Mouse (Mus musculus) lung, embryonic 15.5 days (tissue): Measurements from ENCODE around the gene Kctd10. TPM values are rescaled to one million over a fixed set of nuclear protein-coding genes. Genes with fewer than 3 reads are reported as not detected.

Experiments used
- ATAC-seq: fragments of 200-750 bp; cut with Nextera tagmentation; 2 replicates; pipeline ENCODE4 v1.8.0; 2017; ENCODE audit warnings: moderate number of reproducible peaks, borderline replicate concordance; ENCODE audit not compliant: low FRiP score, low TSS enrichment; ENCODE audit errors: extremely low read depth
- H3K27ac ChIP-seq: fragments of 300-500 bp; sonication (generic); 2 replicates; pipeline ENCODE4 v1.5.1; 2015; ENCODE audit warnings: moderate library complexity, mild to moderate bottlenecking, inconsistent platforms
- H3K27me3 ChIP-seq: fragments of 300-500 bp; sonication (generic); 2 replicates; pipeline ENCODE4 v1.6.1; 2015; ENCODE audit warnings: inconsistent platforms
- H3K36me3 ChIP-seq: fragments of 300-500 bp; sonication (generic); 2 replicates; pipeline ENCODE4 v1.6.1; 2015; ENCODE audit warnings: inconsistent platforms
- H3K4me1 ChIP-seq: fragments of 300-500 bp; sonication (generic); 2 replicates; pipeline ENCODE4 v1.6.1; 2015; ENCODE audit warnings: inconsistent platforms
- H3K4me2 ChIP-seq: fragments of 300-500 bp; sonication (generic); 2 replicates; pipeline ENCODE4 v1.6.1; 2015; ENCODE audit warnings: inconsistent platforms, mild to moderate bottlenecking, moderate library complexity
- H3K4me3 ChIP-seq: fragments of 300-500 bp; sonication (generic); 2 replicates; pipeline ENCODE4 v1.5.1; 2015; ENCODE audit warnings: mild to moderate bottlenecking, inconsistent platforms
- H3K9ac ChIP-seq: fragments of 300-500 bp; sonication (generic); 2 replicates; pipeline ENCODE4 v1.6.1; 2015; ENCODE audit warnings: inconsistent platforms
- H3K9me3 ChIP-seq: fragments of 300-500 bp; sonication (generic); 2 replicates; pipeline ENCODE4 v1.6.1; 2016; ENCODE audit warnings: inconsistent platforms
- WGBS: fragments of 180-500 bp; shearing (Covaris S2); methylation state at CpG from one replicate; pipeline ENCODE4 v1.1.7; 2015; 5-methylcytosine and 5-hydroxymethylcytosine counted together
- polyA plus RNA-seq: library from polyadenylated mRNA; unstranded; fragments of >200 nt; fragmentation: Nextera tagmentation; extraction: Ambion mirVana; gene quantifications from 2 replicates; pipeline ENCODE4 v1.2.1, GENCODE M21; 2015

Gene Kctd10
- polyA plus RNA-seq, 1 experiment from 2014 or later = 176 TPM

GRCm38 (mm10) chr5:114412361-114412998 lies 32.2 kb upstream of the Kctd10 start:
- H3K4me2 ChIP-seq = no peak overlapping the region
- WGBS = 27% methylated on average over 23 of the region's 23 CpGs
- H3K4me1 ChIP-seq = peaks cover 34% of the 10 kb centered on the region
- H3K27ac ChIP-seq = peak overlapping the region; percentile 78
- H3K9ac ChIP-seq = no peak overlapping the region
- H3K27me3 ChIP-seq = no peaks in the 10 kb centered on the region
- peak; percentile 28 for ATAC-seq
- no peaks in the 10 kb centered on the region for H3K9me3 ChIP-seq
- peaks cover 87% of the 10 kb centered on the region for H3K36me3 ChIP-seq
- no peak overlapping the region for H3K4me3 ChIP-seq

- Histone ChIP-seq H3K4me1 (peaks cover 34% of the 10 kb centered on the region), H3K27ac (no peak overlapping the region), H3K36me3 (peaks cover 86% of the 10 kb centered on the region), H3K4me2 (no peak overlapping the region), H3K27me3 (no peaks in the 10 kb centered on the region), H3K9me3 (no peaks in the 10 kb centered on the region), H3K4me3 (no peak overlapping the region), H3K9ac (no peak overlapping the region)
- ATAC-seq = no peak
- 80% methylated on average over 13 of the region's 13 CpGs for WGBS
These were observed 30.1 kb upstream of the Kctd10 start for GRCm38 (mm10) chr5:114410429-114410828.

GRCm38 (mm10) chr5:114408846-114409245 lies 28.5 kb upstream of the Kctd10 start:
- ATAC-seq = no peak
- no peak overlapping the region for H3K27ac ChIP-seq
- H3K27me3 ChIP-seq = no peaks in the 10 kb centered on the region
- H3K36me3 ChIP-seq = peaks cover 89% of the 10 kb centered on the region
- no peak overlapping the region for H3K4me2 ChIP-seq
- H3K4me3 ChIP-seq = no peak overlapping the region
- H3K4me1 ChIP-seq = peaks cover 28% of the 10 kb centered on the region
- H3K9me3 ChIP-seq = no peaks in the 10 kb centered on the region
- WGBS = 89% methylated on average over 11 of the region's 11 CpGs
- H3K9ac ChIP-seq = no peak overlapping the region

GRCm38 (mm10) chr5:114407810-114408209 lies 27.5 kb upstream of the Kctd10 start:
- no peak overlapping the region for H3K27ac ChIP-seq
- H3K9me3 ChIP-seq = no peaks in the 10 kb centered on the region
- no peak overlapping the region for H3K4me3 ChIP-seq
- H3K4me2 ChIP-seq = no peak overlapping the region
- H3K4me1 ChIP-seq = peaks cover 17% of the 10 kb centered on the region
- 80% methylated on average over 9 of the region's 9 CpGs for WGBS
- H3K36me3 ChIP-seq = peaks cover 99% of the 10 kb centered on the region
- ATAC-seq = no peak
- no peaks in the 10 kb centered on the region for H3K27me3 ChIP-seq
- no peak overlapping the region for H3K9ac ChIP-seq

GRCm38 (mm10) chr5:114407269-114407668 lies 27.0 kb upstream of the Kctd10 start:
- ATAC-seq = no peak
- Histone ChIP-seq H3K27me3 (no peaks in the 10 kb centered on the region), H3K27ac (no peak overlapping the region), H3K4me1 (peaks cover 12% of the 10 kb centered on the region), H3K4me3 (no peak overlapping the region), H3K9ac (no peak overlapping the region), H3K36me3 (peaks cover 99% of the 10 kb centered on the region), H3K9me3 (no peaks in the 10 kb centered on the region), H3K4me2 (no peak overlapping the region)
- 78% methylated on average over 10 of the region's 10 CpGs for WGBS

- ATAC-seq = no peak
- Histone ChIP-seq H3K4me1 (peaks cover 5% of the 10 kb centered on the region), H3K4me3 (no peak overlapping the region), H3K27ac (no peak overlapping the region), H3K4me2 (no peak overlapping the region), H3K9ac (no peak overlapping the region), H3K36me3 (peaks cover 99% of the 10 kb centered on the region), H3K27me3 (no peaks in the 10 kb centered on the region), H3K9me3 (no peaks in the 10 kb centered on the region)
- WGBS = 83% methylated on average over 14 of the region's 14 CpGs
These were observed 26.3 kb upstream of the Kctd10 start for GRCm38 (mm10) chr5:114406592-114406991.

- Histone ChIP-seq H3K27me3 (no peaks in the 10 kb centered on the region), H3K36me3 (peaks cover 86% of the 10 kb centered on the region), H3K9ac (no peak overlapping the region), H3K4me2 (no peak overlapping the region), H3K4me3 (no peak overlapping the region), H3K4me1 (no peaks in the 10 kb centered on the region), H3K27ac (no peak overlapping the region), H3K9me3 (no peaks in the 10 kb centered on the region)
- WGBS = 73% methylated on average over 9 of the region's 9 CpGs
- no peak for ATAC-seq
These were observed 12.9 kb upstream of the Kctd10 start for GRCm38 (mm10) chr5:114393169-114393568.

GRCm38 (mm10) chr5:114384448-114384847 lies 4.1 kb upstream of the Kctd10 start:
- Histone ChIP-seq H3K4me3 (no peak overlapping the region), H3K4me2 (no peak overlapping the region), H3K9ac (no peak overlapping the region), H3K27ac (no peak overlapping the region), H3K36me3 (peaks cover 55% of the 10 kb centered on the region), H3K27me3 (no peaks in the 10 kb centered on the region), H3K9me3 (no peaks in the 10 kb centered on the region), H3K4me1 (peaks cover 13% of the 10 kb centered on the region)
- no peak for ATAC-seq
- 83% methylated on average over 8 of the region's 8 CpGs for WGBS

GRCm38 (mm10) chr5:114383184-114383904 lies 3.0 kb upstream of the Kctd10 start:
- no peak for ATAC-seq
- Histone ChIP-seq H3K4me3 (no peak overlapping the region), H3K4me2 (no peak overlapping the region), H3K27ac (no peak overlapping the region), H3K4me1 (peaks cover 22% of the 10 kb centered on the region), H3K27me3 (no peaks in the 10 kb centered on the region), H3K9me3 (no peaks in the 10 kb centered on the region), H3K9ac (no peak overlapping the region), H3K36me3 (peaks cover 44% of the 10 kb centered on the region)
- WGBS = 70% methylated on average over 9 of the region's 9 CpGs

- peak overlapping the region; percentile 88 for H3K27ac ChIP-seq
- peaks cover 22% of the 10 kb centered on the region for H3K36me3 ChIP-seq
- peaks cover 45% of the 10 kb centered on the region for H3K4me1 ChIP-seq
- under 1% methylated on average over 18 of the region's 18 CpGs for WGBS
- H3K4me2 ChIP-seq = peak overlapping the region; percentile 75
- peak overlapping the region; percentile 89 for H3K4me3 ChIP-seq
- H3K27me3 ChIP-seq = no peaks in the 10 kb centered on the region
- peak overlapping the region; percentile 99 for H3K9ac ChIP-seq
- no peaks in the 10 kb centered on the region for H3K9me3 ChIP-seq
- ATAC-seq = peak; percentile 12; the same call in 1 of the 2 replicates
These were observed 674 bp upstream of the Kctd10 start for GRCm38 (mm10) chr5:114381013-114381351.

GRCm38 (mm10) chr5:114379763-114380162 lies 545 bp downstream of the Kctd10 start:
- peak overlapping the region; percentile 89 for H3K4me3 ChIP-seq
- H3K4me1 ChIP-seq = peaks cover 58% of the 10 kb centered on the region
- H3K9me3 ChIP-seq = no peaks in the 10 kb centered on the region
- H3K9ac ChIP-seq = peak overlapping the region; percentile 99
- H3K4me2 ChIP-seq = peak overlapping the region; percentile 75
- ATAC-seq = peak; percentile 41
- no peaks in the 10 kb centered on the region for H3K27me3 ChIP-seq
- peaks cover 23% of the 10 kb centered on the region for H3K36me3 ChIP-seq
- H3K27ac ChIP-seq = peak overlapping the region; percentile 88
- 1% methylated on average over 20 of the region's 20 CpGs for WGBS

- ATAC-seq = no peak
- no peaks in the 10 kb centered on the region for H3K27me3 ChIP-seq
- H3K9ac ChIP-seq = peak overlapping the region; percentile 99
- whole genome bisulfite sequencing = 19% methylated on average over 6 of the region's 6 CpGs
- peaks cover 25% of the 10 kb centered on the region for H3K36me3 ChIP-seq
- H3K4me2 ChIP-seq = peak overlapping the region; percentile 75
- peaks cover 66% of the 10 kb centered on the region for H3K4me1 ChIP-seq
- H3K27ac ChIP-seq = peak overlapping the region; percentile 88
- no peaks in the 10 kb centered on the region for H3K9me3 ChIP-seq
- peak overlapping the region; percentile 89 for H3K4me3 ChIP-seq
These were observed 1.4 kb downstream of the Kctd10 start for GRCm38 (mm10) chr5:114378936-114379335.
